Mouse (Mus musculus) kidney, embryonic 14.5 days (tissue): ENCODE data around the gene Agfg1. TPM values are rescaled to one million over a fixed set of nuclear protein-coding genes. Genes with fewer than 3 reads are reported as not detected.

ENCODE experiments used
- ATAC-seq: fragments of 200-750 bp; cut with Nextera tagmentation; 2 replicates; pipeline ENCODE4 v1.8.0; 2017; ENCODE audit warnings: moderate number of reproducible peaks, mild to moderate bottlenecking, moderate TSS enrichment, moderate library complexity; ENCODE audit not compliant: low FRiP score, low TSS enrichment
- H3K27ac ChIP-seq: fragments of 300-500 bp; sonication (generic); 2 replicates; pipeline ENCODE4 v1.5.1; 2014; ENCODE audit warnings: low read depth, mild to moderate bottlenecking, low read length, moderate library complexity, mixed read lengths
- H3K27me3 ChIP-seq: fragments of 300-500 bp; sonication (generic); 2 replicates; pipeline ENCODE4 v1.6.1; 2014; ENCODE audit warnings: mild to moderate bottlenecking, low read length; ENCODE audit not compliant: control insufficient read depth, insufficient read depth
- H3K36me3 ChIP-seq: fragments of 300-500 bp; sonication (generic); 2 replicates; pipeline ENCODE4 v1.6.1; 2014; ENCODE audit warnings: low read length, mixed read lengths; ENCODE audit not compliant: control insufficient read depth, insufficient read depth
- H3K4me1 ChIP-seq: fragments of 300-500 bp; sonication (generic); 2 replicates; pipeline ENCODE4 v1.6.1; 2014; ENCODE audit warnings: low read length, mixed read lengths; ENCODE audit not compliant: control insufficient read depth, insufficient read depth
- H3K4me2 ChIP-seq: fragments of 300-500 bp; sonication (generic); replicated peaks from 2 replicates; pipeline ENCODE4 v1.6.1; 2014; ENCODE audit warnings: low read depth, mild to moderate bottlenecking, low read length
- H3K4me3 ChIP-seq: fragments of 300-500 bp; sonication (generic); 2 replicates; pipeline ENCODE4 v1.5.1; 2014; ENCODE audit warnings: mild to moderate bottlenecking, low read length
- H3K9ac ChIP-seq: fragments of 300-500 bp; sonication (generic); 2 replicates; pipeline ENCODE4 v1.6.1; 2014; ENCODE audit warnings: low read depth, mild to moderate bottlenecking, low read length, moderate library complexity
- H3K9me3 ChIP-seq: fragments of 300-500 bp; sonication (generic); 2 replicates; pipeline ENCODE4 v1.6.1; 2016; ENCODE audit warnings: low read length; ENCODE audit not compliant: control insufficient read depth
- WGBS: fragments of 180-500 bp; shearing (Covaris S2); extraction: QIAGEN DNeasy Blood & Tissue Kit; methylation state at CpG from one replicate; pipeline ENCODE4 v1.1.7; 2014; 5-methylcytosine and 5-hydroxymethylcytosine counted together
- polyA plus RNA-seq: library from polyadenylated mRNA; unstranded; fragments of >200 nt; fragmentation: Nextera tagmentation; extraction: Ambion mirVana; gene quantifications from 2 replicates; pipeline ENCODE4 v1.2.1, GENCODE M21; 2014

Agfg1 gene
- polyA plus RNA-seq, 1 experiment from 2014 or later = 47.8 TPM

DNA sequence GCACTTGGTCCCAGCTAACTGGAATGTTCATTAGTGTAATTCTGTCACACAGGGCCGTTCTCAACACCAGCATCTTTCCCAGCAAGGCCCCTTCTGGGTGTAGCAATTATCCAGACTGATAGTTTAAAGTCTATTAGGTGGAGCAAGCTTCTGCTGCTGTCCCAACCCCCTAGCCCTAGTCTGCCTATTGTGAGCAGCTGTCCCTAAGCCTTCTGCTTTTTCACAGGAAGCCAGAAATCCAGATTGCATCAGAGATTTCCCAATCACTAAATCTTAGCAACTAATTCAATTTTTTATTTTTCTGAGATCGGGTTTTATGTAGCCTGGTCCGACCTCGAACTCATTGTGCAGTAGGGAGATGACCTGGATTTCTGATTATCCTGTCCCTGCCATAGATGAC, 40.4 kb upstream of the Agfg1 start:
- Histone ChIP-seq H3K4me1 (no peaks in the 10 kb centered on the region; the same call in 1 of the 2 replicates), H3K9me3 (no peaks in the 10 kb centered on the region), H3K4me3 (no peak overlapping the region), H3K27me3 (no peaks in the 10 kb centered on the region), H3K27ac (no peak overlapping the region), H3K36me3 (no peaks in the 10 kb centered on the region), H3K4me2 (no peak overlapping the region), H3K9ac (no peak overlapping the region)
- no peak for ATAC-seq
- 73% methylated on average over 4 of the region's 4 CpGs for WGBS

DNA sequence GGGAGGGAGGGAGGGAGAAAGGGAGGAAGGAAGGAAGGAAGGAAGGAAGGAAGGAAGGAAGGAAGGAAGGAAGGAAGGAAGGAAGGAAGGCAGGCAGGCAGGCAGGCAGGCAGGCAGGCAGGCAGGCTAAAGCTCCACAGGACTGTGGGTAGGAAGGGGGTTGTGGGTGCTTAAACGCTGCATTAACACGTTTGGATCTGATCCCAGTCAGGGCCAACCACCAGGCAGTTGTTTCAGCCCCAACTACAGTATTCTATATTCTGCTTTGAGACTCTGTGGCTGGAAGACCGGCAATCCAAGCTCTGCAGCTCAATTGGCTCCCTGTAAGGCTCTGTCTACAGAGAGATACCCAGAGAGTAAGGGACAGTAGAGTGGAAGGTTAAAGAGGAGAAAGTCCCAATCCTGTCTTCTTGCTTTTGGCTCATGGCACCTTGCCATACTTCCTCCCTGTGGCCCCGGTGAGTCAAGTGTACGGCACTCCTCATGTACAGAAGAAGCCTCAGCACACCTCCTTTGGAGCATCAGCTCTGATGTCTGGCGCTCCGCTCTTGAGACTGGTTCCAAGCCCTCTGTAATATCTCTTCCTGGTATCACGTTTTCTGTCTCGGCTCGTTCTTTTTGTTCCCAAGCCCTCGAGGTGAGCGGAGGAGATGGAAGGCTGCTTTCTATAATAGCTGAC, 38.0 kb upstream of the Agfg1 start:
- H3K9me3 ChIP-seq = no peaks in the 10 kb centered on the region
- no peaks in the 10 kb centered on the region for H3K27me3 ChIP-seq
- H3K4me2 ChIP-seq = no peak overlapping the region
- H3K4me3 ChIP-seq = no peak overlapping the region
- H3K9ac ChIP-seq = no peak overlapping the region
- no peak for ATAC-seq
- no peaks in the 10 kb centered on the region for H3K36me3 ChIP-seq
- H3K4me1 ChIP-seq = no peaks in the 10 kb centered on the region
- 80% methylated on average over 12 of the region's 12 CpGs for WGBS
- H3K27ac ChIP-seq = no peak overlapping the region

DNA sequence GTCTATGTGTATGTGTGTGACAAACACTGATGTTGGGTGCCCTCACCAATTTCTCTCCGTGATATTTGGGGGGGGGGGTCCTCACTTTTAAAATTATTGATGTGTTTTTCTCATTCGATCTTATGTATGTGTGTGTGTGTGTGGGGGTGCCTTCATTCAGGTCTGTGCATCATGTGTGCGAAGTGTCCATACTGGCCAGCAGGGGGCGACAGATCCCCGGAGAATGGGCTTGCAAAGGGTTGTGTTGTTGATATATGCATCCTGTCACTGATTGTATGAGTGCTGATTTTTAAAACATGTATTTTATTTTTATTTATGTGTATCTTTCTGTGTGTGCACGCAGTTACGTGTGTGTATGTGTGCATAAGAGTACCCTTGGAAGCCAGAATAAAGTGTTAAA, 35.7 kb upstream of the Agfg1 start:
- no peak overlapping the region for H3K9ac ChIP-seq
- H3K36me3 ChIP-seq = no peaks in the 10 kb centered on the region
- WGBS = 84% methylated on average over 7 of the region's 7 CpGs
- no peak overlapping the region for H3K4me2 ChIP-seq
- ATAC-seq = no peak
- no peak overlapping the region for H3K27ac ChIP-seq
- H3K9me3 ChIP-seq = no peaks in the 10 kb centered on the region
- H3K4me3 ChIP-seq = no peak overlapping the region
- no peaks in the 10 kb centered on the region for H3K27me3 ChIP-seq
- 0 out of 2 replicates have a peak, but pooled peaks cover under 1% of the 10 kb centered on the region for H3K4me1 ChIP-seq

DNA sequence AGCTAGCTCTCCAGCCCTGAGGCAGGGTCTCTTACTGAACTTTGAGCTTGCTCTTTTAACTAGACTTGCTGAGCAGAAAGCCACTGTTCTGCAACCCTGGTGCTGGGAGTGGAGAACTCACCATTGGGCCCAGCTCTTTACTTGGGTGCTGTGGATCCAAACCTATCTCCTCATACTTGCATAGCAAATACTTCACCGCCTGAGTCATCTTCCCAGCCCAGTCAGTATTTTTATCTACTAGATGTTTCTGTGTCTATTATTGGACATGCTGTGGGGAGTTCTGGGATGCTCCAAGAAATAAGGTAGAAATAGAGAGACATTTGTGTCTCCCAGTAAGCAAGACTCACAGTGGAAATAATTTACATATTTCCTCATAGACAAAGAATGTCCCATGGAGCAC, 35.2 kb upstream of the Agfg1 start:
- Histone ChIP-seq H3K4me3 (no peak overlapping the region), H3K4me1 (0 out of 2 replicates have a peak, but pooled peaks cover 5% of the 10 kb centered on the region), H3K27ac (no peak overlapping the region), H3K9ac (no peak overlapping the region), H3K36me3 (no peaks in the 10 kb centered on the region), H3K4me2 (no peak overlapping the region), H3K9me3 (no peaks in the 10 kb centered on the region), H3K27me3 (no peaks in the 10 kb centered on the region)
- WGBS = 97% methylated on average over 1 of the region's 1 CpGs
- ATAC-seq = no peak

DNA sequence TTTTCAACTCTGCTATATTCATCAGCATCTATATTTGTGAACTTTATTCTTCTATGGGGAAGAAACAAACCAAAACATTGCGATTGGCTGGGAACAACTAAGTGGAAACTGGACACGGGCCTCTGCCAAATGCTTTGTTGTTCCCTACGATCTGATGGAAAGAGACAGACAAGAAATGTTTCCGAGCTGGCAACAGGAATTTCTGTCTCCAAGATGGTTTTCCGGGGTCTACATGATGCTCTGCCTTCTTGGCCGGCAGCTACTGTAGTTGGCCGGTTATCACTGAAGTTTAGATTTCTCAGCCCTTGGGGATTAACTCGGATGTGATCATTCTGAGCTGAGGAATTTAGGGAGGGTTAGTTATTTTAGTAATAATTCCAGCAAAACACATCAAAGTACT, 32.9 kb upstream of the Agfg1 start:
- WGBS = 66% methylated on average over 8 of the region's 8 CpGs
- Histone ChIP-seq H3K27ac (no peak overlapping the region), H3K4me3 (no peak overlapping the region), H3K36me3 (no peaks in the 10 kb centered on the region), H3K4me2 (no peak overlapping the region), H3K9me3 (no peaks in the 10 kb centered on the region), H3K27me3 (no peaks in the 10 kb centered on the region), H3K4me1 (0 out of 2 replicates have a peak, but pooled peaks cover 5% of the 10 kb centered on the region), H3K9ac (0 out of 2 replicates have a peak overlapping the region, but pooled peaks have one; percentile 23)
- ATAC-seq = no peak

DNA sequence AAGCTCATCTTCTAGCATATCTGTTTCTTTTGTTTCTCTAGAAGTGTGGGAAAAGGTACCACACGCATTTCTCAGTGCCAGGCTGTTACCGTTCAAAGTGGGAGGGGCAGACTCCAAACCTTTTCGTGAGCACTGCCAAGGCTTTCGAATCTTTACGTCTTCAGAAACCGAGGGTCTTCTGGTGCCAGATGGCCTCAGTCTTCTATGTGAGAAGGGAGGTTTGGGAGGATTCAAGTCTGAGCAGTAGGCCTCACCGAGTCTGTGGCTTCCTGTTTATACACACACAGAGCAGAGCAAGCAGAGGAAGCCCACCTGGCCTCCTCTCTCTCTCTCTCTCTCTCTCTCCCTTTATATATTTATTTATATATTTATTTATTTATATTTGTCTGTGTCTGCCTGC, 32.1 kb upstream of the Agfg1 start:
- H3K36me3 ChIP-seq = no peaks in the 10 kb centered on the region
- H3K27ac ChIP-seq = no peak overlapping the region
- H3K4me3 ChIP-seq = no peak overlapping the region
- H3K4me2 ChIP-seq = no peak overlapping the region
- no peaks in the 10 kb centered on the region for H3K27me3 ChIP-seq
- no peaks in the 10 kb centered on the region for H3K9me3 ChIP-seq
- H3K4me1 ChIP-seq = 0 out of 2 replicates have a peak, but pooled peaks cover 5% of the 10 kb centered on the region
- 66% methylated on average over 7 of the region's 7 CpGs for WGBS
- no peak overlapping the region for H3K9ac ChIP-seq
- ATAC-seq = no peak

GRCm38 (mm10) chr1:82808564-82808963, 30.7 kb upstream of the Agfg1 start:
- 0 out of 2 replicates have a peak, but pooled peaks cover 5% of the 10 kb centered on the region for H3K4me1 ChIP-seq
- H3K27me3 ChIP-seq = no peaks in the 10 kb centered on the region
- H3K4me3 ChIP-seq = no peak overlapping the region
- ATAC-seq = no peak
- no peaks in the 10 kb centered on the region for H3K36me3 ChIP-seq
- no peaks in the 10 kb centered on the region for H3K9me3 ChIP-seq
- no peak overlapping the region for H3K4me2 ChIP-seq
- H3K27ac ChIP-seq = peak overlapping the region; percentile 51
- no peak overlapping the region for H3K9ac ChIP-seq
- 41% methylated on average over 3 of the region's 3 CpGs for WGBS

DNA sequence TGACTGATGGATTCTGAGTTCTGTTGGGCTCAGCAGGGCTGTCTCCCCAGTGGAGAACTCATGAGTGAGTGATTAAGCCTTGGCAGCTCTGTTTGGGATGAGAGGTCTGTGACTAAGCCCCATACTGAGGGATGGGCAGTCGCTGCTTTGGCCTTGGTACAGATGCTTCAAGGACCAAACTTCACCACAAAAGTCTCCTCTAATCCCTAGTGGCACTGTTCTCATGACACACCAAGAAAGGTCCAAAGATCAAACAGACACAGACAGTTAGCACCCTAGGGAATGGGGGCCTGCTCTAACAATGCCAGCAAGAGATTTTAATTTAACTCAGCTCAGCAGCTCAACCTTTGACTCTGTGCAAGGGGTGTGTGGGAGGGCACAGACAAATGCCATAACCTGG, 27.5 kb upstream of the Agfg1 start:
- Histone ChIP-seq H3K4me1 (0 out of 2 replicates have a peak, but pooled peaks cover 5% of the 10 kb centered on the region), H3K4me2 (no peak overlapping the region), H3K27me3 (no peaks in the 10 kb centered on the region), H3K4me3 (no peak overlapping the region), H3K27ac (no peak overlapping the region), H3K9me3 (no peaks in the 10 kb centered on the region), H3K36me3 (no peaks in the 10 kb centered on the region), H3K9ac (no peak overlapping the region)
- ATAC-seq = no peak
- 71% methylated on average over 1 of the region's 1 CpGs for WGBS

DNA sequence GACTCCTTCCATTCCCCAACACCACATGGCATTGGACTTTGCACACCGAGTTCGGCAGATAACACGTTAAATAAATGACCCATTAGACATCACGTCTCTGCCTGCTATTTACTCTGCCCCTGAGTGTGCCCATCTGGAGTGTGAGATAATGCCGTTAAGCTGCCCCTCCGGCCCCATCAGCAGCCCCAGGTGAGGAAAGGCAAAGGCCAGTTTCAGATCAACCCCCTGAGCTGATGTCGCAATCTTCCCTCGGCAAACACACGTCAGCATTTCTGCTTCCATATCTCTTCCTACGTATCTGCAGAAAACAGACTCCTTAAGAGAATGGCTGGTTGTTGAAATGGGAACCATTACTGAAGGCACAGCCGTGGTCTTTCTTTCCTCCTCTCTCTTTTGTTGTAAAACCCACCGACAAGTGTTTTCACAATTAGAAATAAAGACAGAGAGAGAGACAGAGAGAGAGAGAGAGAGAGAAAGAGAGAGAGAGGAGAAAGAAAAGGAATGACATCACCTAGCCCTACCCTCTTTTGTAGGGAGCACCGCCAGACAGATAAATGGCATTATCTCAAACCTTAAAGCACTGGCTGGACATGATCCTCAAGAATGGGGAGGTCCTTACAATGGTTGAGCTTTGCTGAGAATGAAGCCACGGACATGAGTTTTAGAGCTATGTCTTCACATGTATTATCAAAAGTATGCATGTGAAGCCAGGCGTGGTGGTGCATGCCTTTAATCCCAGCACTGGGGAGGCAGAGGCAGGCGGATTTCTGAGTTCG, 23.2 kb upstream of the Agfg1 start:
- H3K9me3 ChIP-seq = no peaks in the 10 kb centered on the region
- WGBS = 53% methylated on average over 16 of the region's 17 CpGs
- no peak overlapping the region for H3K9ac ChIP-seq
- no peaks in the 10 kb centered on the region for H3K36me3 ChIP-seq
- peak; percentile 60; the same call in 1 of the 2 replicates for ATAC-seq
- H3K27ac ChIP-seq = no peak overlapping the region
- no peak overlapping the region for H3K4me3 ChIP-seq
- no peaks in the 10 kb centered on the region for H3K4me1 ChIP-seq
- H3K4me2 ChIP-seq = no peak overlapping the region
- no peaks in the 10 kb centered on the region for H3K27me3 ChIP-seq
